Mouse (Mus musculus) layer of hippocampus, adult 18-20 months (tissue): ENCODE results near the gene Olfr629. TPM values are rescaled to one million over a fixed set of nuclear protein-coding genes. Genes with fewer than 3 reads are reported as not detected.
"Not testable (repeated sequence)": the region's sequence is repeated elsewhere in the genome, so short reads cannot be mapped to it uniquely, and the experiment has no call there.

Experiments used
- DNase-seq, 2 experiments: peaks; one replicate each; pipeline ENCODE4 v3.0.0; 2022; ENCODE audit warnings: low spot score in 2 of 2
- long read RNA-seq: library from polyadenylated mRNA; stranded (forward); transcript quantifications from one replicate; pipeline ENCODE4 v2.0.0, GENCODE M21; 2021
- total RNA-seq, 2 experiments: library from RNA; stranded (reverse); gene quantifications; 2 replicates each; pipeline ENCODE4 v1.2.3; 2021

Olfr629 gene
- not detected for total RNA-seq
- long read RNA-seq = 0 reads

DNA sequence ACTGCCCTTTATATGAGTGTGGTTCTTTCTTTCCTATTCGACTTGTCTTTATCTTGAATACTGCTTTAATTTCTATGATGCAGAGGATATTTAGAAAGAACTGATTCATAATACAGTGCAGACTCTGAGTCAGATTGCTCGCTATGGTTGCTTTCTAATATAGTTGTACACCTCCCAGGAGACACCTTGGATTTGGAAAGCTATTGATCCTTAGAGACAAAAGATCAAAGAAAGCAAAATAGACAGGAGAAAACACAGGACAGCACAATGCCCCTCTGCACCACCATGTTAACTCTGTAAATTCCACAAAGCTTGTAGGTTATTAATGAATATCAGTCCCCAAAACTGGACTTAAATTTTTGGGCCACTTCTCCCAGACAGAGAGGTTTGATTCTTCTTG is at the start of gene Olfr629:
Gene Olfr629 (minus strand): TSS at position 101 of the 400 bp plus-strand sequence.
- no peak for DNase-seq

DNA sequence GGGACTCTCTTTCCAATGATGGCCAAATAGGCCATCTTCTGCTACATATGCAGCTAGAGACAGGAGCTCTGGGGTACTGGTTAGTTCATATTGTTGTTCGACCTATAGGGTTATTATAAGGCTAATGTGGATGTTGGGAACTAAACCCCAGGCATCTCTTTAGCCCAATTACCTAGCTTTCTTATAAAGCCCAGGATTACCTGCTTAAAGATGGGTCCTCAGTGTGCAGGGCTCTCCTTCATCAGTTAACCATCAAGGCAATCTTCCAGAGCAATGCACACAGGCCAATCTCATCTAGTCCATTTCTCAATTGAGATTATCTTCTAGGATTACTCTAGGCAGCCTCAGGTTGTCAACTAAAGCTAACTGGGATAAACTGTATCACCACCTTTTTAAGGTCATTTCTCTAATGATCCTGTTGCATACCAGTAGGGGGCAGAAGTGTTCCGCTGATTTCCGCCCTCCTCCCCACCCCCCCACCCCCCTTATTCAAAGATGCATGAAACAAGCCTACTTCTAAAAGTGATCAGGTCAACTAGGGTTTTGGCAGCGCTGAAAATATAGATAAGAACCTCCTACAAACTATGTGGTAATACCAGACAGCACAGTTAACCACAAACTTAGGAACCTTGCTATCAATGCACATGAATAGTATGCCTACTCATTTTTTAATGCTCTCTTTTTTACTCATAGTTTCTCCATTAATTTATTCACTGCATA is 48.1 kb upstream of the Olfr629 start:
- DNase-seq = no peak

DNA sequence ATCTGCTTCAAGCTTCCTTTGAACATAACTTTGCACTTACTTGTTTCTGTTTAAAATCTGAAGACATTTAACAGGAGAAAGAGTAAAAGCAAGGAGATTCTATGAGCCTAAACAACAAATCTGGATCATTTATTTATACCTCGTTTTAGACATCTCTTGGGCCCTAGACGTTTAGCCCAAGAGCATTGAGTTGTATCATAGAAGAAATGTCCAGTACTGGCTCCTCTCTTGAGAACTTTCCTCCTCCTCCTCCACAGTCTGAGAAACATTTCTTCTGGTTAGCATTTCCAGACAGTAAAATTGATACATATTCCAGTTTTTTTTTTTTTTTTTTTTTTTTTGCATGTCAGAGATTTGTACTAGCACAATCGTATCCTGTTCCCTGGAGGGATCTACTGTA is 47.0 kb upstream of the Olfr629 start, which contains the start of gene Olfr67:
Gene Olfr67 (minus strand): TSS at position 101 of the 400 bp plus-strand sequence.
- DNase-seq = no peak

DNA sequence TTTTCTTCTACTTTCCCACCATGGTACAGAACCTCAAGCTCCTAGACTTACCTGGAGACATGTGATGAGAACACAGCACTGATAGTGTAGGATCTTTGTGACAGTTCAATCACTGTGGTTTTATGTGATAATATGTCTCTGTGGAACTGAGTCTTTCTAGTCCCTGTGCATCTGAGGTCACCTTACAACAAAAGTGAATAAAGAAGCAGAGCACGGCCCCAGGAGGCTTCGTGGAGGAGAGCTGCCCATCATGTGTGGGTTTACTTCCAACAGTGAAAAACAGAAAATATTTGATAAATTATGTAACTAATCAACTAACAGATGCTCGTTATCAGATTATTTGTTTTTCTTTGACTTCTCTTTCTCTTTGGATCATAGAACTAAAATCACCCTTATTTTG is 34.9 kb upstream of the Olfr629 start, which contains the start of gene Olfr68:
Gene Olfr68 (minus strand): TSS at position 101 of the 400 bp plus-strand sequence.
- DNase-seq = no peak

DNA sequence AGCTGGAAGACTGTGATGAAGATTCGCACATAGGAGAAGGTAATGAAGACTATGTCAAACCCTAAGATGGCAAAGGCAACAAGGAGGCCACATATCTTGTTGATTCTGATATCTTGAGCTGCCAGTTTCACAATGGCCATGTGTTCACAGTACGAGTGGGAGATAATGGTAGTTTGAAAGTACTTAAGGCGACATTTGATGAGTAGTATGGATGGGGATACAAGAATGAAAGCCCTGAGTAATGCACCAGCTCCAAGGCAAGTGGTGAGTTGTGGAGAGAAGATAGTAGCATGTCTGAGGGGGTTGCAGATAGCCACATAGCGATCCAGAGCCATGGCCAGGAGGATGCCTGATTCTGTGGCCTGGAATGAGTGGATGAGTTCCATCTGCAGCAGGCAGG is 32.9 kb upstream of the Olfr629 start:
- DNase-seq = not testable (repeated sequence)

DNA sequence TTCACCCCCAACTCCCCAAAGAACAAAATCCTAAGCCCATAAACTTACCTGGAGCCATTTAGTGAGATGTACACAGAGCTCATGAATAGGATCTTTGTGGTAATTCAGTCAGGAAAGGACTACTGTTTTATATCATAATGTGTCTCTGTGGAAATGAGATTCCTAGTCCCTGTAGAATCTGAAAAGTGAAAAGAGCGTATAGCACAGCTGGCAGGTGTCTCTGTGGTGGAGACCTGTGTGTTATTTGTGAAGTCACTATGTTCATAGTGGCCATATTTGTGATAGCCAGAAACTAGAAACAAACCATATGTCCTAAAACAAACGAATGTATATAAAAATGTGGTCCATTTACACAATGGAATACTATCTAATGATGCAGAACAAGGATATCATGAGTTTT is 26.8 kb upstream of the Olfr629 start, which contains the start of gene Olfr69:
Gene Olfr69 (minus strand): TSS at position 101 of the 400 bp plus-strand sequence.
- no peak for DNase-seq

DNA sequence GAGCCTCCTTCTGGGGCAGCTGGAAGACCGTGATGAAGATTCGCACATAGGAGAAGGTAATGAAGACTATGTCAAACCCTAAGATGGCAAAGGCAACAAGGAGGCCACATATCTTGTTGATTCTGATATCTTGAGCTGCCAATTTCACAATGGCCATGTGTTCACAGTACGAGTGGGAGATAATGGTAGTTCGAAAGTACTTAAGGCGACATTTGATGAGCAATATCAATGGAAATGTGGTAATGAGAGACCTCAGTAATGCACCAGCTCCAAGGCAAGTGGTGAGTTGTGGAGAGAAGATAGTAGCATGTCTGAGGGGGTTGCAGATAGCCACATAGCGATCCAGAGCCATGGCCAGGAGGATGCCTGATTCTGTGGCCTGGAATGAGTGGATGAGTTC is 22.9 kb upstream of the Olfr629 start:
- DNase-seq = not testable (repeated sequence)

DNA sequence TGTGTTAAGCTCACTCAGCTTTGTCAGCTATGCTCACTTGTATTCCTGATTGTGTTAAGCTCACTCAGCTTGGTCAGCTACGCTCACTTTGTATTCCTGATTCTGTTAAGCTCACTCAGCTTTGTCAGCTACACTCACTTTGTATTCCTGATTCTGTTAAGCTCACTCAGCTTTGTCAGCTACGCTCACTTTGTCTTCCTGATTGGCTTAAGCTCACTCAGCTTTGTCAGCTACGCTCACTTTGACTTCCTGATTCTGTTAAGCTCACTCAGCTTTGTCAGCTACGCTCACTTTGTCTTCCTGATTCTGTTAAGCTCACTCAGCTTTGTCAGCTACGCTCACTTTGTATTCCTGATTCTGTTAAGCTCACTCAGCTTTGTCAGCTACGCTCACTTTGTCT is 17.5 kb upstream of the Olfr629 start:
- DNase-seq = not testable (repeated sequence)

DNA sequence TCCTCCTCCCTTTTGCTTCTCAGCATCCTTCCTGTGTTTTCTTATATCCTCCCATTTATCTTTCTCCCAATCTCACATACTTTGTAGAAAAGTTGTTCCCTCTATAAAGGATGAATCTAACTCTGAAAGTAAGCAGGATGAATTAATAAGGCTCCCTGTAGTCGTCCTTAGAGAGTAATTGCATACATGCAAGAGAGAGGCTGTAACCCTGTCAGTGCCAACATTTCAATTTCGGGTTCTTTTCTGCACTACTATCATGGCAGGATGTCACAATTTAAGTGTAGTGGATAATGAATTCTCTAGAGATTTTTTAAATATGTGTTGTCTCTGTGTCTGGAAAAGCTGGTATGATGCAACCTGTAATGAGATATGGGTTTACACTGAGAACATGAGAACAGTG is 12.5 kb upstream of the Olfr629 start, which contains the start of gene Olfr630:
Gene Olfr630 (minus strand): TSS at position 101 of the 400 bp plus-strand sequence.
- no peak for DNase-seq

DNA sequence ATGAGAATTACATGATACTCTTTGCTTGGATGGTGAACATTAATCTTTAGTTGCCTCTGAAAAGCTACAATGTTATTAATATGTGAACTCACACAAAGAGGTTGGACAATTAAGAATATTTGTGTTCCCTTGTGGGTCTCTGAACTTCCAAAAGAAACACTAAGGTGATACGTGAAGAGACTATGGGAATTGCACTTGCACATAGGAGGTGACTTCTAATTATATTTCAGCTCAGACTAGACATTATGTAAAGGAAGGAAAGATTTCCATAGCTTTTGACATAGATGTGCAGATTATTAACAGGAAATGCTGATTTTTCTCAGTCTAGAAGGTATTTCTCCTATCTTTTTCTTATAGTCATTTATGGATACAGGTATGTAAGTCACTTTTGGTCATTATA is 14.7 kb downstream of the Olfr629 start, which contains the start of gene Olfr628:
Gene Olfr628 (plus strand): TSS at position 301 of the 400 bp plus-strand sequence.
- no peak for DNase-seq

DNA sequence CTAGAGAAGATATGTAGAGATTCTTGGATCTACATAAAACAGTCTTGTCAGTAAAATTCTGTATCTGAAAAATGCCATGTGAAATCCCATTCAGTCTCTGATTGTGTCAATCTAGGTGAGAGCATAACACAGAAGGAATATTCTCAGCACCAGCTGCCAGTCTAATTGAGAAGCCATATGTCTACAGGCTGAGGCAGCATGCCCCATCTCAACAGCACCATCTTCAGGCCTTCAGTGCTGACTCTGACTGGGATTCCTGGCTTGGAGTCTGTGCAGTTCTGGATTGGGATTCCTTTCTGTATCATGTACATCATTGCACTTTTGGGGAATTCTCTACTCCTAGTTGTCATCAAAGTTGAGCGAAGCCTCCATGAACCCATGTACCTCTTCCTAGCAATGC is 28.3 kb downstream of the Olfr629 start:
- peak; percentile 12 to 55 for DNase-seq

DNA sequence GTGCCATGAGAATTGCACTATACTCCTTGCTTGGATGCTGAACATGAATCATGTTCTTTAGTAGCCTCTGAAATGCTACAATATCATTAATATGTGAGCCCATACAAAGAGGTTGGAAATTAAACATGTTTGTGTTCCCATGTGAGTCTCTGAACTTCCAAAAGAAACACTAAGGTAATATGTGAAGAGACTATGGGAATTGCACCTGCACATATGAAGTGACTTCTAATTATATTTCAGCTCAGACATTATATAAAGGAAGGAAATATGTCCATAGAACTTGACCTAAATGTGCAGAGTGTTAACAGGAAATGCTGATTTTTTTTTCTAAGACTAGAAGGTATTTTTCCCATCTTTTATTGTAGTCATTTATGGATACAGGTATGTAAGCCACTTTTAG is 30.4 kb downstream of the Olfr629 start, which contains the start of gene Olfr243:
Gene Olfr243 (plus strand): TSS at position 301 of the 400 bp plus-strand sequence.
- no peak for DNase-seq

DNA sequence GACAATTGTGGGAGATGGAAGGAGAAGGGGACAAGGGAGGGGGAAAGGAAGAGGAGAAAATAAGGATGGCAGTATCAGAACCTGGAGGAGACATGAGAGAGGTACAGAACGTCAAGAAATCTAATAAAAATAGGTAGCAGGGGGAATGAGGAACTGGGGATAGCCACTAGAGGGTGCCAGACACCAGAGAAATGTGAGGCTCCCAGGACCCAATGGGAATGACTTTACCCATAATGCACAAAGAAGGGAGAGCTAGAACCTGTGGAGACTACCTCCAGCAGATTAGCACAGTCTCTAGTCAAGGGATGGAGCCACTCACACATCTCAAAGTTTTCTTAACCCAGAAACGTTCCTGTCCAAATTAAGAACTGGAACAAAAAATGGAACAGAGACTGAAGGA is 32.7 kb downstream of the Olfr629 start:
- no peak for DNase-seq

DNA sequence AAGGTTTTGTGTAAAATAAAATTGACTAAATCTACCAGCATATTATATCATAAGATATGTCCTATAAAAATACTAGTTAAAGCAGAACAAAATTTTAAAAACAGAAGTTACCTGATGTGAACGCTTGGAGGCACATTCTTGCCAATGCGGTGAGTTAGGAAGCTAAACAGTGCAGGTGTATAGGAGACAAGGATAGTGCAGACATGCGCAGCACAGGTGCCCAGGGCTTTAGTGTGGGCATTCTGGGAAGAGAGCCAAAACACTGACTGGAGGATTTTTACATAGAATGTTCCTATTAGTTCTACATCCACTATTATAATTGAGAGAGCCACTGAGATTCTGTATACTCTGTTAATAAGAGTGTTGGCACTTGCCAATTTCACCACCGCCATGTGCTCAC is 45.3 kb downstream of the Olfr629 start:
- no peak for DNase-seq

Other genes starting within 250 kb of the Olfr629 start
- gene Olfr609, start 246.9 kb downstream of the Olfr629 start, total RNA-seq = not detected
- gene Olfr610, start 232.8 kb downstream of the Olfr629 start, total RNA-seq = not detected
- gene Olfr611, start 224.1 kb downstream of the Olfr629 start, total RNA-seq = not detected
- not detected for gene Olfr612, start 202.2 kb downstream of the Olfr629 start, total RNA-seq
- not detected for gene Olfr613, start 196.9 kb downstream of the Olfr629 start, total RNA-seq
- not detected for gene Olfr615, start 188.9 kb downstream of the Olfr629 start, total RNA-seq
- gene Olfr616, start 175.8 kb downstream of the Olfr629 start, total RNA-seq = not detected
- not detected for gene Olfr617, start 171.9 kb downstream of the Olfr629 start, total RNA-seq
- not detected for gene Olfr618, start 154.8 kb downstream of the Olfr629 start, total RNA-seq
- gene Olfr619, start 144.4 kb downstream of the Olfr629 start, total RNA-seq = not detected
- gene Olfr620, start 132.4 kb downstream of the Olfr629 start, total RNA-seq = not detected
- gene Olfr622, start 102.2 kb downstream of the Olfr629 start, total RNA-seq = not detected
- not detected for gene Olfr623, start 81.2 kb downstream of the Olfr629 start, total RNA-seq
- under 1 TPM in 1 of 2 experiments, not detected in 1; 0.05 TPM for gene Olfr624, start 73.8 kb downstream of the Olfr629 start, total RNA-seq
- not detected for gene Olfr625-ps1, start 62.2 kb downstream of the Olfr629 start, total RNA-seq
- not detected for gene Olfr243, start 30.3 kb downstream of the Olfr629 start, total RNA-seq
- gene Olfr628, start 14.6 kb downstream of the Olfr629 start, total RNA-seq = not detected
- gene Olfr630, start 12.4 kb upstream of the Olfr629 start, total RNA-seq = not detected
- gene Olfr69, start 26.7 kb upstream of the Olfr629 start, total RNA-seq = not detected
- gene Olfr68, start 34.8 kb upstream of the Olfr629 start, total RNA-seq = not detected
- gene Olfr67, start 46.9 kb upstream of the Olfr629 start, total RNA-seq = not detected
- 10 to 100 TPM; 26.0 to 31.8 TPM for gene Hbb-bt, start 69.1 kb upstream of the Olfr629 start, total RNA-seq
- 100 to 1,000 TPM; 267 to 283 TPM for gene Hbb-bs, start 83.2 kb upstream of the Olfr629 start, total RNA-seq
- gene Hbb-bh2, start 95.6 kb upstream of the Olfr629 start, total RNA-seq = not detected
- not detected for gene Hbb-bh1, start 98.2 kb upstream of the Olfr629 start, total RNA-seq
- gene Hbb-y, start 108.3 kb upstream of the Olfr629 start, total RNA-seq = not detected
- gene Olfr66, start 141.3 kb upstream of the Olfr629 start, total RNA-seq = not detected
- gene Olfr64, start 149.5 kb upstream of the Olfr629 start, total RNA-seq = not detected
- gene Olfr65, start 158.5 kb upstream of the Olfr629 start, total RNA-seq = not detected
- not detected for gene Olfr631, start 183.9 kb upstream of the Olfr629 start, total RNA-seq
- gene Olfr632, start 189.4 kb upstream of the Olfr629 start, total RNA-seq = not detected
- gene Olfr633, start 199.5 kb upstream of the Olfr629 start, total RNA-seq = not detected
- under 1 TPM in 1 of 2 experiments, not detected in 1; 0.05 TPM for gene Olfr635, start 226.2 kb upstream of the Olfr629 start, total RNA-seq